Mouse (Mus musculus): ENCODE data around the gene Pik3ip1.

Pik3ip1 gene

GRCm38 (mm10) chr11:3335651-3336216 lies 5.5 kb downstream of the Pik3ip1 start:
- DNase-seq (ENCODE audit: low spot score in 2 of 2), result no peak

GRCm38 (mm10) chr11:3336602-3337001 lies 6.4 kb downstream of the Pik3ip1 start:
- DNase-seq (ENCODE audit: low spot score in 2 of 2), result no peak

GRCm38 (mm10) chr11:3337173-3337955 lies 7.2 kb downstream of the Pik3ip1 start:
- no peak for DNase-seq (ENCODE audit: low spot score in 2 of 2)

GRCm38 (mm10) chr11:3337961-3338360 lies 7.8 kb downstream of the Pik3ip1 start:
- no peak for DNase-seq (ENCODE audit: low spot score in 2 of 2)

- no peak for DNase-seq (ENCODE audit: low spot score in 2 of 2)
Observed at GRCm38 (mm10) chr11:3341476-3341875, 11.3 kb downstream of the Pik3ip1 start.

GRCm38 (mm10) chr11:3344916-3345315 lies 14.7 kb downstream of the Pik3ip1 start:
- no peak for DNase-seq (ENCODE audit: low spot score in 2 of 2)

- DNase-seq (ENCODE audit: low spot score in 2 of 2), result no peak
Observed at GRCm38 (mm10) chr11:3346351-3346750, 16.1 kb downstream of the Pik3ip1 start.

GRCm38 (mm10) chr11:3347091-3347834 lies 17.1 kb downstream of the Pik3ip1 start:
- DNase-seq (ENCODE audit: low spot score in 2 of 2), result peak; percentile 77

- DNase-seq (ENCODE audit: low spot score in 2 of 2), result no peak
Observed at GRCm38 (mm10) chr11:3347835-3348195, 17.6 kb downstream of the Pik3ip1 start.

- DNase-seq (ENCODE audit: low spot score in 2 of 2), result peak in 1 of 2 experiments; percentile 44
Observed at GRCm38 (mm10) chr11:3348576-3349342, 18.6 kb downstream of the Pik3ip1 start.

- DNase-seq (ENCODE audit: low spot score in 2 of 2), result no peak
Observed at GRCm38 (mm10) chr11:3349343-3349695, 19.1 kb downstream of the Pik3ip1 start.

GRCm38 (mm10) chr11:3352131-3352530 lies 21.9 kb downstream of the Pik3ip1 start:
- no peak for DNase-seq (ENCODE audit: low spot score in 2 of 2)

GRCm38 (mm10) chr11:3352990-3353585 lies 22.9 kb downstream of the Pik3ip1 start:
- DNase-seq (ENCODE audit: low spot score in 2 of 2), result no peak

- DNase-seq (ENCODE audit: low spot score in 2 of 2), result no peak
Observed at GRCm38 (mm10) chr11:3362854-3363253, 32.7 kb downstream of the Pik3ip1 start.

GRCm38 (mm10) chr11:3366411-3366810 lies 36.2 kb downstream of the Pik3ip1 start:
- peak; percentile 51 to 60 for DNase-seq (ENCODE audit: low spot score in 2 of 2)

- DNase-seq (ENCODE audit: low spot score in 2 of 2), result no peak
Observed at GRCm38 (mm10) chr11:3368983-3369382, 38.8 kb downstream of the Pik3ip1 start.

GRCm38 (mm10) chr11:3369449-3369848 lies 39.2 kb downstream of the Pik3ip1 start:
- DNase-seq (ENCODE audit: low spot score in 2 of 2), result no peak

GRCm38 (mm10) chr11:3370162-3370561 lies 40.0 kb downstream of the Pik3ip1 start:
- no peak for DNase-seq (ENCODE audit: low spot score in 2 of 2)

- peak; percentile 63 to 65 for DNase-seq (ENCODE audit: low spot score in 2 of 2)
Observed at GRCm38 (mm10) chr11:3370928-3371598, 40.9 kb downstream of the Pik3ip1 start.

- DNase-seq (ENCODE audit: low spot score in 2 of 2), result no peak
Observed at GRCm38 (mm10) chr11:3371599-3372295, 41.5 kb downstream of the Pik3ip1 start.
